Mouse (Mus musculus): ENCODE data around the gene Fam193a. TPM values are rescaled to one million over a fixed set of nuclear protein-coding genes. Genes with fewer than 3 reads are reported as not detected.

Gene Fam193a
- polyA plus RNA-seq (2012; rRNA removed) = 76.5 and 94.6 TPM in 2 replicates

GRCm38 (mm10) chr5:34369341-34370021, at the start of gene Fam193a:
Fam193a (plus strand) TSS chr5:34369933.
- TF ChIP-seq CTCF (IDR thresholded peaks at IDR 0.05; ENCODE audit: borderline replicate concordance, extremely low read depth, insufficient read depth, insufficient read length) (no peak), POLR2A (IDR thresholded peaks at IDR 0.05; ENCODE audit: borderline replicate concordance, extremely low read depth, insufficient read depth, insufficient read length, poor library complexity, severe bottlenecking) (peak; percentile 50; the same call in 1 of the 2 replicates)
- peak; percentile 99 for DNase-seq (ENCODE audit: low read depth)

- DNase-seq (ENCODE audit: low read depth) = no peak
- TF ChIP-seq POLR2A (IDR thresholded peaks at IDR 0.05; ENCODE audit: borderline replicate concordance, extremely low read depth, insufficient read depth, insufficient read length, poor library complexity, severe bottlenecking) = no peak
- TF ChIP-seq CTCF (IDR thresholded peaks at IDR 0.05; ENCODE audit: borderline replicate concordance, extremely low read depth, insufficient read depth, insufficient read length) = no peak
Observed at GRCm38 (mm10) chr5:34321236-34321635, 48.5 kb upstream of the Fam193a start.

DNA sequence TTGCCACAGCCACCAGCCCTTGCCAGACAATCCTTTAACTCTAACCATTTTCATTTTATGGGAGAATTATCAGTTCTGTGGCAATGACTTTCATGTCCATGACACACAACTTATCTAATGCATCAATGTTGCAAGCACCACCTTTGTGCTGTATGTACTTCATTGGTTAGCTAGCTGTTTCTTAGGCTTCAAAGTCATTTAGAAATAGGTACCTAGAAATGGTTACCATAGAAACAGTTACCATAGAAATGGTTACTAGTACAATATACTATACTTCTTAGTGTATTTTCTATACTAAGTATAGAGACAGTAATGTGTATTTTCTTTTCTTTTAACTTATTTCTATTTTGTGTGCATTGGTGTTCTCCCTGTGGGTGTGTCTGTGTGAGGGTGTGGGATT, 44.4 kb upstream of the Fam193a start:
- TF ChIP-seq CTCF (IDR thresholded peaks at IDR 0.05; ENCODE audit: borderline replicate concordance, extremely low read depth, insufficient read depth, insufficient read length) (no peak), POLR2A (IDR thresholded peaks at IDR 0.05; ENCODE audit: borderline replicate concordance, extremely low read depth, insufficient read depth, insufficient read length, poor library complexity, severe bottlenecking) (no peak)
- peak; percentile 39 for DNase-seq (ENCODE audit: low read depth)

DNA sequence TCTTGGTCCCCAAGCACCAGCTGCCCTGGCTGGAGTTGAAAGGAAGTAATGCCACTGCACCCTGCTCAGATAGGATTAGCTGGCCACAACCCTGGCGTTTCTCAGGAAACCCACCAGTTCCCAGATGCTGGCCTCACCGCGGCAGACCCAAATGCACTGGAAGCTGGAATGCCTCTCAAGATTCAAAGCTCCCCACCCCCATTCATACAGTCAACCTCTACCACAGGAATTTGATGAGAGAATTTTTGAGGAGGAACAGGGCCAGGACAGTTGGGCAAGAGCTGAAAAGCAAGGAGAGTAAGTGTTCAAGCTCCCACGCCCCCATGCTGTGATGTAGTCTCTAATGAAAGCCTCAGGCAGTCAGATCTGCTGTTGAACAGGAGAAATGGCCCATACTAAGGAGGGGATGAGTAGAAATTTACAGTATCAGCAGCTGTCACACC, 43.5 kb upstream of the Fam193a start:
- TF ChIP-seq POLR2A (IDR thresholded peaks at IDR 0.05; ENCODE audit: borderline replicate concordance, extremely low read depth, insufficient read depth, insufficient read length, poor library complexity, severe bottlenecking) (no peak), CTCF (IDR thresholded peaks at IDR 0.05; ENCODE audit: borderline replicate concordance, extremely low read depth, insufficient read depth, insufficient read length) (no peak)
- peak; percentile 44 for DNase-seq (ENCODE audit: low read depth)

- DNase-seq (ENCODE audit: low read depth) = peak; percentile 62
- TF ChIP-seq POLR2A (IDR thresholded peaks at IDR 0.05; ENCODE audit: borderline replicate concordance, extremely low read depth, insufficient read depth, insufficient read length, poor library complexity, severe bottlenecking) (no peak), CTCF (IDR thresholded peaks at IDR 0.05; ENCODE audit: borderline replicate concordance, extremely low read depth, insufficient read depth, insufficient read length) (no peak)
Observed at GRCm38 (mm10) chr5:34326875-34327576, 42.7 kb upstream of the Fam193a start.

- TF ChIP-seq CTCF (IDR thresholded peaks at IDR 0.05; ENCODE audit: borderline replicate concordance, extremely low read depth, insufficient read depth, insufficient read length) = no peak
- TF ChIP-seq POLR2A (IDR thresholded peaks at IDR 0.05; ENCODE audit: borderline replicate concordance, extremely low read depth, insufficient read depth, insufficient read length, poor library complexity, severe bottlenecking) = no peak
- no peak for DNase-seq (ENCODE audit: low read depth)
Observed at GRCm38 (mm10) chr5:34330136-34330535, 39.6 kb upstream of the Fam193a start.

DNA sequence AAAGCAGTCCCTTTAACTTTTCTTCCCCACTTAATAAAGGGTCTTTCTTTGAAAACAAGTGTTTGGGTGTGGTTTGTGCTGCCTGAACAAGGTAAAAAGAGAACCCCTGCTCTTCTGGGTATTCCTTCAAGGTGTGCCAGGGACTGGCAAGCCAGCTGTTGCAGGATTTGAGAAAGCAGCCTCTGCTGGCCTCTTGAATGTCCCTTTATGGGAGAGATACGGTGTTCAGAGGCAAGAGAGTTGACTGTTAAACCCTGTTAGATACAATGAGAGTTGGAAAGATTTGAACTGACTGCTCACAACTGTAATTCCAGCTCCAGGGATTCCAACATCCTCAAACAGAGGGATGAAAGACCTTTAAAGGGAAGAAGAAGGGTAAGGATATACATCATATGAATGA, 35.7 kb upstream of the Fam193a start:
- TF ChIP-seq CTCF (IDR thresholded peaks at IDR 0.05; ENCODE audit: borderline replicate concordance, extremely low read depth, insufficient read depth, insufficient read length) = no peak
- no peak for TF ChIP-seq POLR2A (IDR thresholded peaks at IDR 0.05; ENCODE audit: borderline replicate concordance, extremely low read depth, insufficient read depth, insufficient read length, poor library complexity, severe bottlenecking)
- no peak for DNase-seq (ENCODE audit: low read depth)

GRCm38 (mm10) chr5:34335539-34336096, 34.1 kb upstream of the Fam193a start:
- DNase-seq (ENCODE audit: low read depth) = no peak
- TF ChIP-seq CTCF (IDR thresholded peaks at IDR 0.05; ENCODE audit: borderline replicate concordance, extremely low read depth, insufficient read depth, insufficient read length) (no peak), POLR2A (IDR thresholded peaks at IDR 0.05; ENCODE audit: borderline replicate concordance, extremely low read depth, insufficient read depth, insufficient read length, poor library complexity, severe bottlenecking) (no peak)

GRCm38 (mm10) chr5:34336097-34336774, 33.5 kb upstream of the Fam193a start, which contains the start of gene Rnf4:
Rnf4 (plus strand) TSS chr5:34336289.
- DNase-seq (ENCODE audit: low read depth) = peak; percentile 99
- TF ChIP-seq POLR2A (IDR thresholded peaks at IDR 0.05; ENCODE audit: borderline replicate concordance, extremely low read depth, insufficient read depth, insufficient read length, poor library complexity, severe bottlenecking) (peak; percentile 70; the same call in 1 of the 2 replicates), CTCF (IDR thresholded peaks at IDR 0.05; ENCODE audit: borderline replicate concordance, extremely low read depth, insufficient read depth, insufficient read length) (no peak)

DNA sequence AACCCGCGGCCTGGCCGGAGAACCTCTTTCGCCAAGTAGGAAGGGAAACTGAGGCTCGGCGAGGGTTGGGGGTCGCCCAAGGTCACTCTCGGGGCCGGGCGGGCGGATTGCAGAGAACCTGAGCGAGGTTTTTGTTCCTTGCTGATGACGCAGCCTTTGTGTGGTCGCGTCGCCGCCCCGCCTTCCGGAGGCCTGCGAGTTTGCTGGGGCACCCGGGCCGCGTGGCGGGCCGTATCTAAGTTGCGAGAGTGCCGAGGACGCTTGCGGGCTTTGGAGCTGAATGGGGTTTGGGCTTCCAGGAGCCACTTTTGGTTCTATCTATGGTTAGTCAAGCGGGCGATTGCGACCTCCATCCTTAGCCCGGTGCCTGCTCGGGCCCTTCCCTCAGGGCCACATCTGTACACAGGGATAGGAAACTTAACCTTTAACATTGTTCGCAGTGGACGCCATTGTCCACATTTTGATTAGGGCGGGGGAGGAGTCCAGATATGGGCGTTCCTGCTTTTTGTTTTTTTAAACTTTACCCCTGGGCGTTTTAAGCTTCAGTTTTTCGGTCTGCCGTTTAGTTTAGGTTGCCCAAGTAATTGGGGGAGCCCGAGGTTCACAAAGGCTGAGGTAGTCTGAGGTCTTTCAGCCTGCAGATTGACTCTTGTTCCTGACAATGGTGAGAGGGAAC, 32.8 kb upstream of the Fam193a start:
- no peak for TF ChIP-seq CTCF (IDR thresholded peaks at IDR 0.05; ENCODE audit: borderline replicate concordance, extremely low read depth, insufficient read depth, insufficient read length)
- no peak for TF ChIP-seq POLR2A (IDR thresholded peaks at IDR 0.05; ENCODE audit: borderline replicate concordance, extremely low read depth, insufficient read depth, insufficient read length, poor library complexity, severe bottlenecking)
- DNase-seq (ENCODE audit: low read depth) = peak; percentile 74
